Mouse (Mus musculus) liver, adult 2 months (tissue): ENCODE measurements around the gene Camsap1. TPM values are rescaled to one million over a fixed set of nuclear protein-coding genes. Genes with fewer than 3 reads are reported as not detected.
A peak's percentile ranks its signal among the peaks of the same experiment; 100 is the strongest.

Experiments
- DNase-seq: peaks from one replicate; pipeline ENCODE4 v3.0.0-alpha.2; 2011; ENCODE audit warnings: low read depth, low spot score; ENCODE audit errors: extremely low read depth
- H3K27ac ChIP-seq: fragments of 200-500 bp; replicated peaks from 2 replicates; pipeline ENCODE4 v1.5.1; 2012; ENCODE audit warnings: low read depth, mild to moderate bottlenecking, control low read depth, inconsistent platforms, low read length; ENCODE audit not compliant: insufficient read depth
- H3K27me3 ChIP-seq: fragments of 200-500 bp; 2 replicates; pipeline ENCODE4 v1.6.1; 2012; ENCODE audit warnings: mild to moderate bottlenecking, moderate library complexity, low read length, inconsistent platforms; ENCODE audit not compliant: control insufficient read depth, insufficient read depth
- H3K36me3 ChIP-seq: fragments of 200-500 bp; 2 replicates; pipeline ENCODE4 v1.6.1; 2012; ENCODE audit warnings: low read length, inconsistent platforms; ENCODE audit not compliant: control insufficient read depth, insufficient read depth
- H3K4me1 ChIP-seq: fragments of 200-500 bp; 2 replicates; pipeline ENCODE4 v1.6.1; 2011; ENCODE audit warnings: low read length; ENCODE audit not compliant: control insufficient read depth, insufficient read depth
- H3K4me3 ChIP-seq: fragments of 200-500 bp; 2 replicates; pipeline ENCODE4 v1.5.1; 2011; ENCODE audit warnings: low read depth, mild to moderate bottlenecking, control low read depth, low read length, moderate library complexity; ENCODE audit not compliant: insufficient read depth
- H3K79me2 ChIP-seq: fragments of 200-500 bp; 2 replicates; pipeline ENCODE4 v1.6.1; 2012; ENCODE audit warnings: inconsistent platforms, mild to moderate bottlenecking, low read length, moderate library complexity; ENCODE audit not compliant: control insufficient read depth, insufficient read depth
- H3K9ac ChIP-seq: fragments of 200-500 bp; 2 replicates; pipeline ENCODE4 v1.6.1; 2012; ENCODE audit warnings: low read depth, mild to moderate bottlenecking, control low read depth, inconsistent platforms, low read length
- CTCF ChIP-seq: fragments of 200-500 bp; IDR thresholded peaks from 2 replicates; pipeline ENCODE4 v1.5.1; 2011; ENCODE audit warnings: low read depth, low read length, control low read depth
- POLR2A ChIP-seq: fragments of 200-500 bp; IDR thresholded peaks from 2 replicates; pipeline ENCODE4 v1.6.1; 2011; ENCODE audit warnings: low read length, control low read depth; ENCODE audit not compliant: insufficient read depth; ENCODE audit errors: extremely low read depth
- WGBS: fragments of 180-500 bp; shearing (Covaris S2); methylation state at CpG from one replicate; pipeline ENCODE4 v1.1.7; 2018; 5-methylcytosine and 5-hydroxymethylcytosine counted together
- polyA plus RNA-seq: library from polyadenylated mRNA; depleted of rRNA; stranded (reverse); fragments of >200 nt; gene quantifications from 2 replicates; pipeline ENCODE4 v1.2.3, GENCODE M21; 2012
- total RNA-seq: library from RNA; depleted of rRNA; stranded (reverse); fragments of >200 nt; gene quantifications from 2 replicates; pipeline ENCODE4 v1.2.3, GENCODE M21; 2014

Gene Camsap1
- total and polyA plus RNA-seq, 2 experiments, result 2.4 to 5.4 TPM

DNA sequence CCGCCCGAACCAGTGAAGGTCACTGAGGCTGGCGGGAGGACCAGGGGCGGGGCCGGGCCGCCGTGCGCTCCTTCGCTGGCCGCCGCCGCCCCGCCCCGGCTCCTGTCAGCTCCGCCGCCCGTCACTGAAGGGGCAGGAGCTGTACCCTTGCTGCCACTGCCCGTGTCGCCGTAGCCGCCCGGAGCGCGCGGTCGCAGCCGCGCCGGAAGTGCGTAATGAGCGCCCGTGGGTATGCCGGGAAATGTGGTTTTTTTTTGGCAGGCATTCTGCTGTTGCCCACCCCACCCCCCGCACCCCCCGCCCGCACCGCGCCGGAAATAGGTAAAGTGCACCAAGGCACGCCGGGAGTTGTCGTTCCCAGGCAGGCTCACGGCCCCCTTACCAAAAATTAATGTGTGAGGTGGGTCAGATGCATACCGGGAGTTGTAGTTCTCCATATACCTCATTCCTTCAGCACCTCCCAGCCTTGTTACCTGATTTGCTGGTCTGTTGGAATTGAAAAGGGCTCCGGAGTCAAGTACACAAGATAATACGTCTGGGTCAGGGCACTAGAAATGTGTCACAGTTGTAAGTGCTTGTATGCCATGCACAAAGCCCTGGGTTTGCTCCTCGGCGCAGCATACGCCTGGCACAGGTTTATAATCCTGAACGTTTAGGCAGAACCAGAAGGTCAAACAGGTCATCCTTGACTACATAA lies 38.6 kb upstream of the Camsap1 start, which contains the start of gene Ubac1:
TSS of gene Ubac1 (minus strand) at position 187 of the 697 bp plus-strand sequence.
- DNase-seq, result peak; percentile 86
- peak within 1 kb of the TSS; percentile 67 for H3K4me3 ChIP-seq
- TF ChIP-seq CTCF, result no peak
- TF ChIP-seq POLR2A, result 0 out of 2 replicates have a peak, but pooled peaks have one; percentile 13
- peaks cover 12% of the 10 kb centered on the region; the same call in 1 of the 2 replicates for H3K4me1 ChIP-seq
- peaks cover 17% of the 10 kb centered on the region for H3K79me2 ChIP-seq
- H3K9ac ChIP-seq, result peak within 1 kb of the TSS; percentile 66
- no peaks in the 10 kb centered on the region for H3K27me3 ChIP-seq
- no peaks in the 10 kb centered on the region for H3K36me3 ChIP-seq
- 5% methylated on average over 50 of the region's 50 CpGs for WGBS
- H3K27ac ChIP-seq, result peak within 1 kb of the TSS; percentile 89

GRCm38 (mm10) chr2:26020714-26021560 lies 37.9 kb upstream of the Camsap1 start:
- Histone ChIP-seq H3K27ac (peak overlapping the region; percentile 60), H3K27me3 (no peaks in the 10 kb centered on the region), H3K79me2 (peaks cover 17% of the 10 kb centered on the region), H3K4me3 (peak overlapping the region; percentile 67), H3K4me1 (peaks cover 12% of the 10 kb centered on the region; the same call in 1 of the 2 replicates), H3K36me3 (peaks cover 2% of the 10 kb centered on the region; the same call in 1 of the 2 replicates), H3K9ac (peak overlapping the region; percentile 66)
- peak; percentile 60 for DNase-seq
- TF ChIP-seq CTCF (no peak), POLR2A (no peak)
- WGBS, result under 1% methylated on average over 37 of the region's 38 CpGs

DNA sequence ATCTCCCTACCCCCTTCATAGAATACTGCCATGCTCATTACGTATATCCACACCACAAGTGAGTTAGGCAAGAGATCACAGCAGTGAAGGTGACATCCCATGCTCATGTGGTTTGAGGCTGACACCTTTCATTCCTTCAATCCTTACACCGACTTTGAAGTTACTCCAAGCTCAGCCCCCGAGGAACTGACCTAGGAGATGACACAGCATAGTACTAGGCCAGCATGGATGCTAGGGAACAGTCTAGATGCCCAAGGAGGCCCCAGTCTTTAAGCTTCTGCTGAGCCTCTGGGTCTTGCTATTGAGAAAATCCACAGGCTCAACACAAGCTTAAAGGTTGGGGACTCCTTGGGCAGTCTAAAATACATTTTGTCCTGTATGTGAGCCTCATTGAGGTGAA lies 36.8 kb upstream of the Camsap1 start:
- Histone ChIP-seq H3K27me3 (no peaks in the 10 kb centered on the region), H3K36me3 (peaks cover 10% of the 10 kb centered on the region; the same call in 1 of the 2 replicates), H3K27ac (no peak overlapping the region), H3K79me2 (peaks cover 17% of the 10 kb centered on the region), H3K4me1 (peaks cover 12% of the 10 kb centered on the region; the same call in 1 of the 2 replicates), H3K4me3 (no peak overlapping the region), H3K9ac (no peak overlapping the region)
- WGBS, result 92% methylated on average over 3 of the region's 3 CpGs
- no peak for DNase-seq
- no peak for TF ChIP-seq POLR2A
- TF ChIP-seq CTCF, result no peak

DNA sequence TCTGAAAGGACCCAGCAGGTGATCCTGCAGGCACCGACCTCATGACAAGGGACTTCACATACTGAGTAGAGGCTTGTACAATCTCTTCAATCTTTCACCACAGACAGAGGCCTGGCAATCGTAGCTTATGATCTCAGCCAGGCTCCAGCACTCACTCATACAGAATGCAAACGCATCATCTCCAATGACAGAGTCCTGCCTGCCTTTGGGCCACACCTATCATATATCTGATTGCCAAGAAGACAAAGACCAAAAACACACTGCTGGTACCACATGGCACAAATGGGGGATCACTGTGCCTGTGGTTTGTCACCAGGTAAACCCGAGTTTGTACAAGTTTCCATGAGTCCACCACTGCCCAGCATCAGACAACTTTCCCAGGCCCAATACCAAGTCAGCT lies 34.2 kb upstream of the Camsap1 start:
- Histone ChIP-seq H3K9ac (no peak overlapping the region), H3K27me3 (no peaks in the 10 kb centered on the region), H3K36me3 (peaks cover 32% of the 10 kb centered on the region), H3K79me2 (peaks cover 17% of the 10 kb centered on the region), H3K27ac (no peak overlapping the region), H3K4me1 (peaks cover 12% of the 10 kb centered on the region; the same call in 1 of the 2 replicates), H3K4me3 (no peak overlapping the region)
- WGBS, result 73% methylated on average over 4 of the region's 4 CpGs
- no peak for DNase-seq
- TF ChIP-seq CTCF, result no peak
- no peak for TF ChIP-seq POLR2A

DNA sequence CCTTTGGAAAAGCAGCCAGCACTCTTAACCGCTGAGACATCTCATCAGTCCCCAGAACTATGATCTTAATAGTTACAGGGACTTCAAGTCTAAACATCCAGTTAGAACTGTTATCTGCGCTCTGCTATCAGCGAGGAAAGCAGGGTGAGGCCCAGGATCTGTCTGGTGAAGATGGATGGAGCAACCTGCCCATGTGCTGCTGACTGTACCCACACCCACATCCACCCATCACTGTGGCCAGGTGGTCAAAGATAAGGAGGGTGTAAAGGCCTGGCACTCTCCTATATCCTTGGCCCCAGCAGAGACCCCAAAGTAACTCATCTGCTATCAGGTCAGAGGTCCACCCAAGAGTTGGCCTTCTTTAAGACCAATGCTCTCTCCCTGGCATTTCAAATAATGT lies 30.6 kb upstream of the Camsap1 start:
- no peak overlapping the region for H3K4me3 ChIP-seq
- TF ChIP-seq CTCF, result no peak
- no peak for TF ChIP-seq POLR2A
- peaks cover 44% of the 10 kb centered on the region for H3K36me3 ChIP-seq
- H3K9ac ChIP-seq, result no peak overlapping the region
- no peaks in the 10 kb centered on the region for H3K4me1 ChIP-seq
- no peak for DNase-seq
- peaks cover 10% of the 10 kb centered on the region; the same call in 1 of the 2 replicates for H3K79me2 ChIP-seq
- WGBS, result 97% methylated on average over 3 of the region's 3 CpGs
- H3K27me3 ChIP-seq, result no peaks in the 10 kb centered on the region
- H3K27ac ChIP-seq, result no peak overlapping the region
